Mouse (Mus musculus): Measurements from ENCODE around the gene Gdpgp1. TPM values are rescaled to one million over a fixed set of nuclear protein-coding genes. Genes with fewer than 3 reads are reported as not detected.

Gene Gdpgp1
- 5.0 and 5.1 TPM in 2 replicates for polyA plus RNA-seq (2012; rRNA removed)

GRCm38 (mm10) chr7:80232489-80233029, at the start of gene Gdpgp1, which contains the start of gene Cib1:
Gdpgp1 (plus strand) TSS chr7:80232865.
Cib1 (minus strand) TSS chr7:80232813.

DNA sequence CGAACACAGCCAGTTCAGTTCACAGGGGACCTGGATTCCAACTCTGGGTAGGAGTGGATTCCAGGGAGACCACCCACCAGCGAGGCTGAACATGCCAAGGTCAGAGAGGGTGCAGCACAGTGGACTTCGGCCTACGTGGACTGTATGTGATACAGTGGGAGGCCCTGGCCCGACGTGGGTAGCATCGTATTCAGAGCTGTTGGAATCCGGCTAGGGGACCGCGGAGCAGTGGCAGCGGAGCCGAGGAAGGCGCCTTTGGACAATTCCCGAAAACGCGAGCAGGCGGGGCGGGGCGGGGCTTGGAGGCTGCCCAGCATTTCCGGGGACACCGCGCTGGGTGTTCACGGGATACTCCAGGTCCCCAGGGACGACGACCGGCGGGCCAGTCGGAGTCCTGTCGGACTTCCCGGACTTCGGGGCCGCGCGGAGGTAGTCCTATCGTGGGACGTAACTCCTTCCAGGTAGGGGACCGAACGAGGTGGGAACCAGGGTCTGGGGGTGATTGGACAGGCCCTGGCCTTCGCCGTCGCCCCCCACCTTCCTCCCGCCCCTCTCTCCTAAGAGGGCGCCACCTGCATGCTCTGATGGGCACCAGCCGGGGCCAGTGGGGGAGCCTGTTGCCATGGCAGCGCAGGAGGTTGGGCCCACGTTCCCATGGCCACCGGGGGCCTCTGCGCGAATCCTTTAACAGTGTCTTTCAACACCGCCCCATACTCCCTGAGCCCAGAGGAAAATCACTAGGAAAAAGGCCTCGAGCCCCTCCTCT, 46.0 kb upstream of the Gdpgp1 start, which contains the start of gene Sema4b:
TSS of gene Sema4b (plus strand) at position 311 of the 766 bp plus-strand sequence.

GRCm38 (mm10) chr7:80246148-80246721, 13.6 kb downstream of the Gdpgp1 start, which contains the start of gene Ttll13:
Ttll13 (plus strand) TSS chr7:80246376.

DNA sequence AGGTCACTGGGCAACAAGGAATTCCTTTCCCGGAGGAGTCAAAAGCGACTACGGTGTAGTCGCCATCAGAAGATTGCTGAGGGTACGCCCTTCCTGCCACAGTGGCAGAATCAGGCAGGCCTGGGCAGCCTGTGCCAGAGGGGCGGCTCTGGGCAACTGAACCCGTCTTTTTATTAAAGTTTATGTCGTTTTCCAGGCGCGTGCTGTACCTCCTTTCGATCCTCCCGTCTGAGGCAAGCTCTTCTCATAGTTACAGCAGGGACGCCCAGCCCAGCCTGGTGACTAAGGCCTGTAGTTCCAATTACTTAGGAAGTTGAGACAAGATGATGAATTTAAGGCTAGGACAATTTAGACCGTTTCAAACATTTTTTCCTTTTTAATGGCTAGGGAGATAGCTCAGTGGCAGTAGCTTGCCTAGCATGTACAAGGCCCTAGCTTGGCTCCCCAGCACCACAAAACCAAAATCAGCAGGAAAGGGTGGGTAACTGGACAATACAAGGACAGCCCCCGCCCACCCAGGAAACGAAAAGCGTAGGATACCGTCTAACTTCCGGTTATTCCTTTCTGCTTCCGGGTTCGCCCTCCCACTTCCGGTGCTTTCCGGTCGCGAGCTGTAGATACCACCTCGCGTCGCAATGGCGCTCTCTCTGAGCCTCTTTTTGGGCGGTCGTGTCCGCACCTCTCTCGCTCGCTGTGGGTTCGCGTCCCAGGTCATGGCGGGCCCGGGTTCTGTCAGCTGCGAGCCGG, 28.1 kb downstream of the Gdpgp1 start, which contains the start of gene Ngrn:
TSS of gene Ngrn (plus strand) at position 591 of the 747 bp plus-strand sequence.

DNA sequence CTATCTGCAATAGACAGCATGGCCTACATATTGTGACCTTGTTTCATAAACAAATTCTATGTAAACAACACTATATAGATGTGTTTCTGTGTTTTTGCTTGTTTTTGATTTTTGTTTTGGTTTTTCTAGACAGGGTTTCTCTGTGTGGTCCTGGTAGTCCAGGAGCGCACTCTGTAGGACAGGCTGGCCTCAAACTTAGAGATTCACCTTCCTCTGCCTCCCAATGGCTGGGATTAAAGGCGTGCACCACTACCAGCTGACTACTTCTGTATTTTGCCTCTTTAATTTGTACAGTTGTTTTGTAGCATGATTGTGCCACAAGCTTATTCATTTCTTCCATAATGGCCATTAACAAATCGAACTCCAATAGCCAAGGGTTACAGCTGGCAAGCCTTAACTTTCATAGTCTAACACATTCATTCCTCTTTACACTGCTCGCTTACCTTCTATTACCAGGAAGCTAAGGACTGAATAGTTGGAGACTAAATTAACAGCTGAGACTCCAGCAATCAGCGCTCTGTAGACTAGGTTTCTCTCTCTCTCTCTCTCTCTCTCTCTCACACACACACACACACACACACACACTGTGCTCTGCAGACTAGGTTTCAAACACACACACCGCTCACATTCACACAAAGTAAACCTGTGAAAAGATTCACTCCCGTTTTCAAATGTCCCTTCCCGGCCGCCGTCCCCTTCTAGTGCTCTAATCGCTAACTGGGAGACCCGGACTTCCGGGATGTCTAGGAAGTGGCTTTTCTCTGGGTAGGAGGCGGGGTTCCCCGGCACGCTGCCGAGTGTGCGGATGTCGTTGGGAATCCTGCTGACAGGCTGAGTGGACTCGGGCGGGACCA, 36.5 kb downstream of the Gdpgp1 start, which contains the start of gene Vps33b:
TSS of gene Vps33b (plus strand) at position 753 of the 854 bp plus-strand sequence.

Other genes starting within 250 kb of the Gdpgp1 start
- 62.4 and 62.9 TPM in 2 replicates for gene Zfp710, start 208.1 kb upstream of the Gdpgp1 start, polyA plus RNA-seq (2012; rRNA removed)
- gene Idh2, start 117.5 kb upstream of the Gdpgp1 start, polyA plus RNA-seq (2012; rRNA removed), result 128 and 134 TPM in 2 replicates
- 61.9 and 68.4 TPM in 2 replicates for gene Sema4b, start 46.0 kb upstream of the Gdpgp1 start, polyA plus RNA-seq (2012; rRNA removed)
- 415 and 484 TPM in 2 replicates for gene Cib1, start 52 bp upstream of the Gdpgp1 start, polyA plus RNA-seq (2012; rRNA removed)
- gene Ttll13, start 13.5 kb downstream of the Gdpgp1 start, polyA plus RNA-seq (2012; rRNA removed), result 0.19 and 0.22 TPM in 2 replicates
- gene Ngrn, start 28.4 kb downstream of the Gdpgp1 start, polyA plus RNA-seq (2012; rRNA removed), result 18.6 and 21.8 TPM in 2 replicates
- gene Vps33b, start 36.8 kb downstream of the Gdpgp1 start, polyA plus RNA-seq (2012; rRNA removed), result 11.4 and 12.8 TPM in 2 replicates
- gene Prc1, start 61.6 kb downstream of the Gdpgp1 start, polyA plus RNA-seq (2012; rRNA removed), result 8.2 and 13.2 TPM in 2 replicates
- gene Rccd1, start 91.6 kb downstream of the Gdpgp1 start, polyA plus RNA-seq (2012; rRNA removed), result 9.6 and 12.5 TPM in 2 replicates
- gene Unc45a, start 108.1 kb downstream of the Gdpgp1 start, polyA plus RNA-seq (2012; rRNA removed), result 117 and 118 TPM in 2 replicates
- gene Hddc3, start 110.2 kb downstream of the Gdpgp1 start, polyA plus RNA-seq (2012; rRNA removed), result 55.4 and 61.7 TPM in 2 replicates
- 57.0 and 68.4 TPM in 2 replicates for gene Man2a2, start 138.5 kb downstream of the Gdpgp1 start, polyA plus RNA-seq (2012; rRNA removed)
- 20.0 and 26.6 TPM in 2 replicates for gene Fes, start 155.1 kb downstream of the Gdpgp1 start, polyA plus RNA-seq (2012; rRNA removed)
- 92.8 and 97.6 TPM in 2 replicates for gene Furin, start 172.6 kb downstream of the Gdpgp1 start, polyA plus RNA-seq (2012; rRNA removed)